Mouse (Mus musculus): Measurements from ENCODE around the gene Klrb1b.

DNA sequence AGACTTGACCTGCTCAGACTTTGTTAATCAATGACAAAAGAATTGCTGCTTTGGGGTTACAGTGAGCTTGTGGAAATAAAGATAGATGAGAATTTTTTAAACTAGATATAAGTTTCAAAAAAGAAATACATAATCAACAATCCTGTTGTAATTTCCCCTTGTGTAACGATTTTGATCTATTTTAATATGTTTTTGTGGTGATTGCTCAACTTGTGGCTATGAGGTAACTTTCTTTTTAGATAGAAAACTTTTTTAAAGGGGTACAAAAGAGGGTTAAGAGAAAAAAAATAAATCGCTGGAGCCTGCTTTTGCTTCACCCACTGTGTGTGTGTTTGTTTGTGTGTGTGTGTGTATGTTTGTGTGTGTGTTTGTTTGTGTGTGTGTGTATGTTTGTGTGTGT, 25.0 kb upstream of the Klrb1b start:
- TF ChIP-seq FLI1 (IDR thresholded peaks at IDR 0.05; ENCODE audit: low read length) (no peak), GATA1 (IDR thresholded peaks at IDR 0.05; ENCODE audit: borderline replicate concordance, low read length) (no peak)

Data from megakaryocyte, embryonic 14.5 days (primary cell).